Mouse (Mus musculus) cortical plate, adult 2 months (tissue): ENCODE measurements around the gene Trpc4ap. TPM values are rescaled to one million over a fixed set of nuclear protein-coding genes. Genes with fewer than 3 reads are reported as not detected.

Experiments used
- H3K27ac ChIP-seq: fragments of 200-500 bp; 2 replicates; pipeline ENCODE4 v1.5.1; 2012; ENCODE audit warnings: low read length, control low read depth, inconsistent platforms; ENCODE audit not compliant: insufficient read depth
- H3K4me1 ChIP-seq: fragments of 200-500 bp; 2 replicates; pipeline ENCODE4 v1.6.1; 2011; ENCODE audit warnings: low read length; ENCODE audit not compliant: control insufficient read depth, insufficient read depth
- H3K4me3 ChIP-seq: fragments of 200-500 bp; 2 replicates; pipeline ENCODE4 v1.5.1; 2011; ENCODE audit warnings: mild to moderate bottlenecking, low read length, control low read depth; ENCODE audit not compliant: insufficient read depth
- CTCF ChIP-seq: fragments of 200-500 bp; IDR thresholded peaks from 2 replicates; pipeline ENCODE4 v1.5.1; 2011; ENCODE audit warnings: mild to moderate bottlenecking, control low read depth, low read length; ENCODE audit not compliant: insufficient read depth; ENCODE audit errors: extremely low read depth
- POLR2A ChIP-seq: fragments of 200-500 bp; IDR thresholded peaks from 2 replicates; pipeline ENCODE4 v1.6.1; 2011; ENCODE audit warnings: mild to moderate bottlenecking, low read length, control low read depth; ENCODE audit not compliant: insufficient read depth; ENCODE audit errors: extremely low read depth
- polyA plus RNA-seq: library from polyadenylated mRNA; depleted of rRNA; stranded (reverse); fragments of >200 nt; gene quantifications from 2 replicates; pipeline ENCODE4 v1.2.3, GENCODE M21; 2012

Gene Trpc4ap
- polyA plus RNA-seq, 1 experiment: 163 TPM

GRCm38 (mm10) chr2:155681194-155681593 lies 11.0 kb downstream of the Trpc4ap start:
- Histone ChIP-seq H3K4me3 (no peak overlapping the region), H3K4me1 (peaks cover 7% of the 10 kb centered on the region), H3K27ac (no peak overlapping the region)
- TF ChIP-seq CTCF: no peak
- no peak for TF ChIP-seq POLR2A

- Histone ChIP-seq H3K4me3 (no peak overlapping the region), H3K4me1 (peaks cover 7% of the 10 kb centered on the region), H3K27ac (0 out of 2 replicates have a peak overlapping the region, but pooled peaks have one; percentile 7)
- TF ChIP-seq CTCF (no peak), POLR2A (no peak)
Measured at GRCm38 (mm10) chr2:155680591-155680990, 11.6 kb downstream of the Trpc4ap start.

GRCm38 (mm10) chr2:155679586-155680110 lies 12.5 kb downstream of the Trpc4ap start:
- H3K27ac ChIP-seq: no peak overlapping the region
- peaks cover 7% of the 10 kb centered on the region for H3K4me1 ChIP-seq
- TF ChIP-seq CTCF (no peak), POLR2A (no peak)
- no peak overlapping the region for H3K4me3 ChIP-seq

- TF ChIP-seq CTCF (no peak), POLR2A (no peak)
- Histone ChIP-seq H3K27ac (no peak overlapping the region), H3K4me3 (no peak overlapping the region), H3K4me1 (peaks cover 4% of the 10 kb centered on the region; the same call in 1 of the 2 replicates)
Measured at GRCm38 (mm10) chr2:155675118-155675517, 17.1 kb downstream of the Trpc4ap start.

- Histone ChIP-seq H3K4me3 (no peak overlapping the region), H3K27ac (no peak overlapping the region), H3K4me1 (no peaks in the 10 kb centered on the region)
- TF ChIP-seq CTCF (peak; percentile 58), POLR2A (no peak)
Measured at GRCm38 (mm10) chr2:155673546-155673945, 18.6 kb downstream of the Trpc4ap start.

- H3K27ac ChIP-seq: no peak overlapping the region
- TF ChIP-seq CTCF (no peak), POLR2A (no peak)
- no peaks in the 10 kb centered on the region for H3K4me1 ChIP-seq
- no peak overlapping the region for H3K4me3 ChIP-seq
Measured at GRCm38 (mm10) chr2:155671236-155671635, 20.9 kb downstream of the Trpc4ap start.

GRCm38 (mm10) chr2:155668461-155668860 lies 23.7 kb downstream of the Trpc4ap start:
- no peak overlapping the region for H3K4me3 ChIP-seq
- H3K27ac ChIP-seq: no peak overlapping the region
- no peaks in the 10 kb centered on the region; the same call in 1 of the 2 replicates for H3K4me1 ChIP-seq
- TF ChIP-seq POLR2A (no peak), CTCF (peak; percentile 29; the same call in 1 of the 2 replicates)

- H3K27ac ChIP-seq: no peak overlapping the region
- H3K4me3 ChIP-seq: no peak overlapping the region
- no peaks in the 10 kb centered on the region; the same call in 1 of the 2 replicates for H3K4me1 ChIP-seq
- TF ChIP-seq POLR2A (no peak), CTCF (no peak)
Measured at GRCm38 (mm10) chr2:155667881-155668280, 24.3 kb downstream of the Trpc4ap start.

GRCm38 (mm10) chr2:155663910-155664460 lies 28.2 kb downstream of the Trpc4ap start:
- no peaks in the 10 kb centered on the region; the same call in 1 of the 2 replicates for H3K4me1 ChIP-seq
- H3K27ac ChIP-seq: no peak overlapping the region
- H3K4me3 ChIP-seq: no peak overlapping the region
- TF ChIP-seq CTCF: no peak
- no peak for TF ChIP-seq POLR2A

GRCm38 (mm10) chr2:155663097-155663496 lies 29.1 kb downstream of the Trpc4ap start:
- TF ChIP-seq CTCF (peak; percentile 68), POLR2A (no peak)
- no peak overlapping the region for H3K27ac ChIP-seq
- H3K4me3 ChIP-seq: no peak overlapping the region
- no peaks in the 10 kb centered on the region; the same call in 1 of the 2 replicates for H3K4me1 ChIP-seq

- peak overlapping the region; percentile 45 for H3K27ac ChIP-seq
- TF ChIP-seq CTCF (no peak), POLR2A (no peak)
- no peak overlapping the region for H3K4me3 ChIP-seq
- no peaks in the 10 kb centered on the region; the same call in 1 of the 2 replicates for H3K4me1 ChIP-seq
Measured at GRCm38 (mm10) chr2:155662390-155662789, 29.8 kb downstream of the Trpc4ap start.
